Mouse (Mus musculus): Measurements from ENCODE around the gene Ank3. TPM values are rescaled to one million over a fixed set of nuclear protein-coding genes. Genes with fewer than 3 reads are reported as not detected.
A peak's percentile ranks its signal among the peaks of the same experiment; 100 is the strongest.

Ank3 gene
- total and polyA plus RNA-seq, 3 experiments: 3.2 to 6.7 TPM; not detected in 1

DNA sequence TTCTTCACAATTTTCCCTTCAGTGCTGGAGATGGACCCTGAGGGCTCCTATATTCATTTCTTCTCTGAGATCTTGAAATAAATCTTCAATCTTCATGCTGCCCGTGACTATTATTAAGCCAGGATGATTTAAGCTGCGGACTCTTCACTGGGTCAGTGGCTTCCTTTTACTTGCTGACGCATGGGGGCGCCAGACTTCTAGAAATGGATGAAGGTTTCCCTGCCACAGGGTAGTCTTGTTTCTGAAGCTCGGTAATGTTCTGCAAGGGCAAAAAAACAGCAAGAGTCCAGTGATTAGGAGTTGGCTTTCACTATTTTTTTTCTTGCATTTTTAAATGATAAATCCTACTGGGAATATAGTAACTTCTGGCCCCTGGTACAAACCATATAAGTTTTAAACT lies 471.8 kb downstream of the Ank3 start:
- DNase-seq (ENCODE audit: low read depth, low spot score): peak; percentile 86
- TF ChIP-seq TCF12 (IDR thresholded peaks at IDR 0.05; ENCODE audit: low read depth, low read length) (0 out of 2 replicates have a peak, but pooled peaks have one; percentile 16), ELF1 (IDR thresholded peaks at IDR 0.05; ENCODE audit: low read depth, low read length) (no peak), USF2 (IDR thresholded peaks at IDR 0.05; ENCODE audit: borderline replicate concordance in 1 of 2, insufficient read depth in 1 of 2, low read depth in 1 of 2, low read length in 2 of 2) (no peak), EP300 (IDR thresholded peaks at IDR 0.05; ENCODE audit: low read depth in 1 of 2, low read length in 2 of 2) (no peak), GATA1 (IDR thresholded peaks at IDR 0.05; ENCODE audit: low read depth, low read length) (no peak), TAL1 (IDR thresholded peaks at IDR 0.05; ENCODE audit: low read length) (no peak), RCOR1 (IDR thresholded peaks at IDR 0.05; ENCODE audit: low read depth, low read length) (no peak), MAZ (IDR thresholded peaks at IDR 0.05; ENCODE audit: low read depth, low read length) (0 out of 2 replicates have a peak, but pooled peaks have one; percentile 33), BHLHE40 (IDR thresholded peaks at IDR 0.05; ENCODE audit: borderline replicate concordance, low read depth, low read length) (no peak), CHD2 (IDR thresholded peaks at IDR 0.05; ENCODE audit: low read length) (no peak), UBTF (IDR thresholded peaks at IDR 0.05; ENCODE audit: borderline replicate concordance, insufficient read depth, low read depth, low read length) (no peak), SMC3 (IDR thresholded peaks at IDR 0.05; ENCODE audit: low read depth, low read length) (peak; percentile 99), CHD1 (IDR thresholded peaks at IDR 0.05; ENCODE audit: low read depth, low read length) (no peak), JUND (IDR thresholded peaks at IDR 0.05; ENCODE audit: low read depth, low read length) (no peak), KAT2A (conservative IDR thresholded peaks at IDR 0.05; ENCODE audit: low read depth, low read length) (no peak), ZKSCAN1 (IDR thresholded peaks at IDR 0.05; ENCODE audit: low read depth, low read length) (no peak), ETS1 (IDR thresholded peaks at IDR 0.05; ENCODE audit: low read depth, low read length) (no peak), NELFE (IDR thresholded peaks at IDR 0.05; ENCODE audit: low read depth, low read length) (no peak), TBP (IDR thresholded peaks at IDR 0.05; ENCODE audit: low read depth, low read length) (no peak), E2F4 (IDR thresholded peaks at IDR 0.05; ENCODE audit: borderline replicate concordance, low read depth, low read length) (no peak), POLR2AphosphoS2 (IDR thresholded peaks at IDR 0.05; ENCODE audit: low read length) (no peak), RAD21 (IDR thresholded peaks at IDR 0.05; ENCODE audit: low read depth, low read length) (peak; percentile 100), ZNF384 (IDR thresholded peaks at IDR 0.05; ENCODE audit: low read depth, low read length) (peak; percentile 72), MEF2A (IDR thresholded peaks at IDR 0.05; ENCODE audit: extremely low read depth, insufficient replicate concordance, low read depth, low read length, poor library complexity, severe bottlenecking) (no peak), MYB (IDR thresholded peaks at IDR 0.05; ENCODE audit: low read depth, low read length) (no peak), NRF1 (IDR thresholded peaks at IDR 0.05; ENCODE audit: insufficient read depth, low read depth, low read length, poor library complexity, severe bottlenecking) (no peak), MYC (IDR thresholded peaks at IDR 0.05; ENCODE audit: low read depth, low read length) (no peak), SIN3A (IDR thresholded peaks at IDR 0.05; ENCODE audit: low read length) (0 out of 2 replicates have a peak, but pooled peaks have one; percentile 19), HCFC1 (IDR thresholded peaks at IDR 0.05; ENCODE audit: low read depth, low read length) (no peak), POLR2AphosphoS5 (IDR thresholded peaks at IDR 0.05; ENCODE audit: borderline replicate concordance, low read depth, low read length) (no peak), ZMIZ1 (IDR thresholded peaks at IDR 0.05; ENCODE audit: low read depth, low read length) (no peak), USF1 (IDR thresholded peaks at IDR 0.05; ENCODE audit: low read depth, low read length) (no peak), MXI1 (IDR thresholded peaks at IDR 0.05; ENCODE audit: low read depth, low read length) (no peak), MAX (IDR thresholded peaks at IDR 0.05; ENCODE audit: low read length) (no peak), POLR2A (IDR thresholded peaks at IDR 0.05; ENCODE audit: control insufficient read depth in 1 of 2, insufficient read depth in 1 of 2, low read depth in 1 of 2, low read length in 2 of 2, poor library complexity in 1 of 2) (no peak), GABPA (IDR thresholded peaks at IDR 0.05; ENCODE audit: low read depth, low read length) (no peak), ZC3H11A (IDR thresholded peaks at IDR 0.05; ENCODE audit: low read depth, low read length) (peak; percentile 99), CTCF (IDR thresholded peaks at IDR 0.05 in 2 of 3, conservative IDR thresholded peaks at IDR 0.05 in 1 of 3; ENCODE audit: control insufficient read depth in 1 of 3, insufficient read depth in 1 of 3, low read depth in 2 of 3, low read length in 3 of 3, poor library complexity in 1 of 3, severe bottlenecking in 1 of 3) (peak; percentile 64 to 99 (median 86))

More for the DNA sequence above, 471.8 kb downstream of the Ank3 start:
- H3K27me3 ChIP-seq (ENCODE audit: control insufficient read depth in 1 of 2, insufficient read depth in 2 of 2, low read length in 2 of 2): no peaks in the 10 kb centered on the region
- H3K4me1 ChIP-seq (ENCODE audit: control insufficient read depth in 1 of 2, insufficient read depth in 2 of 2, low read length in 2 of 2): peaks cover 0 to 3% of the 10 kb centered on the region in 2 experiments; a peak in 2 of 4 replicates
- H3K9ac ChIP-seq (ENCODE audit: control insufficient read depth, low read depth, low read length, poor library complexity, severe bottlenecking): no peak overlapping the region; the same call in 1 of the 2 replicates
- H3K36me3 ChIP-seq (ENCODE audit: control insufficient read depth in 1 of 2, insufficient read depth in 2 of 2, low read length in 2 of 2): no peaks in the 10 kb centered on the region
- H3K4me3 ChIP-seq (ENCODE audit: control insufficient read depth in 1 of 2, insufficient read depth in 1 of 2, low read depth in 2 of 2, low read length in 2 of 2): peak overlapping the region in 1 of 2 experiments; percentile 53; a peak in 2 of 4 replicates
- H3K79me2 ChIP-seq (ENCODE audit: control insufficient read depth, insufficient read depth, low read length, poor library complexity): no peaks in the 10 kb centered on the region
- H3K9me3 ChIP-seq (replicated peaks; ENCODE audit: insufficient read depth, low read length): no peaks in the 10 kb centered on the region
- no peak overlapping the region for H3K27ac ChIP-seq (ENCODE audit: control insufficient read depth, low read depth, low read length)

Measured in MEL (cell line).